Mouse (Mus musculus) spleen, postnatal 14 days (tissue): ENCODE measurements around the gene Tshz2.
"Not testable (repeated sequence)": the region's sequence is repeated elsewhere in the genome, so short reads cannot be mapped to it uniquely, and the experiment has no call there.

Source experiments
- DNase-seq, 2 experiments: peaks; one replicate each; pipeline ENCODE4 v3.0.0; 2021 to 2022; ENCODE audit warnings: low spot score in 2 of 2

The Tshz2 gene

GRCm38 (mm10) chr2:169812940-169813339 lies 180.1 kb downstream of the Tshz2 start:
- no peak for DNase-seq

- DNase-seq: no peak
These were observed 181.5 kb downstream of the Tshz2 start for GRCm38 (mm10) chr2:169814351-169814750.

GRCm38 (mm10) chr2:169814757-169815156 lies 181.9 kb downstream of the Tshz2 start:
- no peak for DNase-seq

- DNase-seq: no peak
These were observed 188.2 kb downstream of the Tshz2 start for GRCm38 (mm10) chr2:169821021-169821441.

- DNase-seq: no peak
These were observed 193.1 kb downstream of the Tshz2 start for GRCm38 (mm10) chr2:169825908-169826307.

GRCm38 (mm10) chr2:169826316-169826715 lies 193.5 kb downstream of the Tshz2 start:
- DNase-seq: no peak

- no peak for DNase-seq
These were observed 194.0 kb downstream of the Tshz2 start for GRCm38 (mm10) chr2:169826833-169827232.

- DNase-seq: no peak
These were observed 199.4 kb downstream of the Tshz2 start for GRCm38 (mm10) chr2:169832184-169832583.

GRCm38 (mm10) chr2:169833638-169834037 lies 200.8 kb downstream of the Tshz2 start:
- DNase-seq: no peak

- DNase-seq: no peak
These were observed 201.8 kb downstream of the Tshz2 start for GRCm38 (mm10) chr2:169834602-169835001.

- DNase-seq: no peak
These were observed 204.3 kb downstream of the Tshz2 start for GRCm38 (mm10) chr2:169837031-169837605.

GRCm38 (mm10) chr2:169838521-169838920 lies 205.7 kb downstream of the Tshz2 start:
- DNase-seq: no peak

GRCm38 (mm10) chr2:169841442-169841841 lies 208.6 kb downstream of the Tshz2 start:
- no peak for DNase-seq

GRCm38 (mm10) chr2:169842494-169842893 lies 209.7 kb downstream of the Tshz2 start:
- no peak for DNase-seq

- DNase-seq: no peak
These were observed 210.7 kb downstream of the Tshz2 start for GRCm38 (mm10) chr2:169843553-169843952.

GRCm38 (mm10) chr2:169849077-169849476 lies 216.3 kb downstream of the Tshz2 start:
- no peak for DNase-seq

- DNase-seq: no peak
These were observed 216.7 kb downstream of the Tshz2 start for GRCm38 (mm10) chr2:169849541-169849940.

- DNase-seq: no peak
These were observed 218.8 kb downstream of the Tshz2 start for GRCm38 (mm10) chr2:169851606-169852005.

GRCm38 (mm10) chr2:169854491-169854890 lies 221.7 kb downstream of the Tshz2 start:
- no peak for DNase-seq

GRCm38 (mm10) chr2:169857041-169857440 lies 224.2 kb downstream of the Tshz2 start:
- not testable (repeated sequence) for DNase-seq

- DNase-seq: no peak
These were observed 226.5 kb downstream of the Tshz2 start for GRCm38 (mm10) chr2:169859078-169859855.

GRCm38 (mm10) chr2:169860895-169861294 lies 228.1 kb downstream of the Tshz2 start:
- no peak for DNase-seq

GRCm38 (mm10) chr2:169862701-169863100 lies 229.9 kb downstream of the Tshz2 start:
- no peak for DNase-seq
